Mouse (Mus musculus) liver, adult (tissue): ENCODE measurements around the gene Zbtb44.

Source experiments
- GATA4 ChIP-seq: IDR thresholded peaks from 2 replicates; pipeline ENCODE4 v1.6.1; 2014; ENCODE audit warnings: mild to moderate bottlenecking, low read length; ENCODE audit not compliant: insufficient replicate concordance

Gene Zbtb44

DNA sequence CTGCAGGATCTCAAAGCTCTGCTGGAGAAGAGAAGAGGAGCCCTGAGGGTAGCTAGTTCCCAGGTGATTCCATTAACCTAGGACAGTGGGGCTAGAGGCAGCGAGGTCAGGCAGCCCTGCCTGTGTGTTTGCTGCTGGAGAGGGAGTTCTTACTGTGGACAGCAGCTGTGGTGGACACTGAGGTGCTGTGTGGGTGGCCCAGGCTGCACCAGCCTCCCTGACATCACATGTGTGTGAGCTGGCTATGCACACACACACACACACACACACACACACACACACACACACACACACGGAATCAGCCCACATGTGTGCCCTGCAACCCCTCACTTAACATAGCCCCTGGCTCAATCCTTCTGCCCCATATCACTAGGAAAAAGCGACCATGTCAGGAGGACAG, 57.7 kb downstream of the Zbtb44 start:
- no peak for TF ChIP-seq GATA4

- no peak for TF ChIP-seq GATA4
Observed at GRCm38 (mm10) chr9:31088883-31089282, 58.4 kb downstream of the Zbtb44 start.

DNA sequence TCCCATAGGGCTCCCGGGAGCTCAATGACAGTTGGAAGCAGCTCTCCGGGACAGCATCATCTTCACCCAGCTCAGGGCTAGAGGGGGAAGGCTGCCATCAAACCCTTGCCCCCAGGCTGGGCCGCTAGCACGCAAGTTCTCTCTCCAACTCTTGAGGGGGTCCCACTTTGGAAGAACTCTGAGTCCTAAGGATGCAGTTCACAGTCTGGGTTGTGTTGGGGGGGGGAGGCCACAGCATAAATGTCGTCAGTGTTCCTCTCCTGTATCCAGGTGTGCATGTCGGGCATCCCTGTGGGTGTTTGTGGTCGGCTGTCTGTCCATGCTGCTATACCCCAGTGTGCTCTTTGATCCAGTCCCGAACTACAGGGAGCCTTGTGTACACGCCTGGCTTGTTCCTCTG, 59.1 kb downstream of the Zbtb44 start:
- TF ChIP-seq GATA4 = no peak

- no peak for TF ChIP-seq GATA4
Observed at GRCm38 (mm10) chr9:31090081-31091023, 59.9 kb downstream of the Zbtb44 start.

GRCm38 (mm10) chr9:31091162-31091581, 60.7 kb downstream of the Zbtb44 start:
- no peak for TF ChIP-seq GATA4

DNA sequence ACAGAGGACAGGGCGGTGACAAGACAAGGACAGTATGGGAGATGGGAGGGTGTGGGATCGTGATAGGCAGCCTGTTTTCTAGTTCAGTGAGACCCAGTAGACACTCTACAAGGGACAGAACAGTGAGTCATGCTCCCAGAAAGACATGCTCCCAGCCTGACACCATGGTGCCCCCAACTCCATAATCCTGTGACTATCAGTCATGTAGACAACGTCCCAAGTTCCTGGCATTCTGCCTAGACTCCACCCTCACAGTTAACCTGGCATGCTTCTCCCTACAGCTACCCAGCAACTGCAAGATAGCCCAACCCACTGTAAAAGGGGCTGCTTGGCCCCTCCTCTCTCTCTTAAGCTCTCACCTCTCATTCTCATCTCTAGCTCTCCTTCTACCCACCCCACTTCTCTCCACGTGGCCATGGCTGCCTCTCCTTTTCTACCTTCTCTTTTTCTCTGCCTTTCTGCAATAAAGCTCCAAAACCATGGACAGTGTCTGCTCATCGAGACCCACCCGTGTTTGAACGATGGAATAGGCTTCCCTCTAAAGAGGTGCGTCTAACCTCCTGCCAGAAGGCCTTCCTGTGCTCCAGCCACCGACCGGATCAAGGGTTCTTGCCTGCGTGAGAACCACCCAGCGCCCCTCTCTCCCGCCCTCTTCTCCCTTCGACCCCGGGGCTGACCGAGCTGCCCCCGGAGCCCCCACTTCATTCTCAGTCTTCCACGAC, 61.8 kb downstream of the Zbtb44 start:
- no peak for TF ChIP-seq GATA4

DNA sequence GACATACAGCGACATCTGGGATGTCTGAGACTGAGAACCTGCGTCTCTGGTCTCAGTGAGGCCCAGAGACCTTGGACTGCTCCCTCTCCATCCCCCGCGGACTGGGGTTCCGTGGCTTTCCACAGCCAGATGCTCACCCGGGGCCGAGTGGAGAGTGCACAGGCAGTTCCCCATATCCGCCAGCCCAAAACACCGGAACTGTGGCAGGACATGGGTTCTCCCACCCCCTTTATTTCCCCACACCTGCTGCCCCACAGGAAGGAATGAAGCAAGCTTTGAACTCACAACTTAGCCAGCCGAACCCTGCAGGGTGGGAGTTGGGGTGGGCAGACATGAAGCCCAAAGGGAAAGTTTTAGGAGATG, 62.4 kb downstream of the Zbtb44 start:
- no peak for TF ChIP-seq GATA4

GRCm38 (mm10) chr9:31097088-31098082, 66.9 kb downstream of the Zbtb44 start:
- TF ChIP-seq GATA4 = no peak

DNA sequence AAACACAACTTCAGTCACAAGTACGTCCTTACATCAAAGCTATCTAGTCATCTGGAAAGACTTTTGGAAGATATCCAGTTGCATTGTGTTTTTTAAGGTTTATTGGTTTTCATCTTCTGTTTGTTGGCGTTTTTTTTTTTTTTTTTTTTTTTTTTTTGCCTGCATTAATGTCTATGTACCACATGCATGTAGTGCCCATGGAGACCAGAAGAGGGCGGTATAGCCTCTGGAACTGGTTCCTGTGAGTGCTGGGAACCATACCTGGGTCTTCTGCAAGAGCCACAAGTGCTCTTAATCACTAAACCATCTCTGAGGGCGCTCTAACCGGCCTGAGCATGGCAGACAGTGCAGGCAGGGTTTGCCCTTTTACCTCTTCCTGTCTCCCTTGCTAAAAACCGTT, 67.7 kb downstream of the Zbtb44 start:
- no peak for TF ChIP-seq GATA4

- TF ChIP-seq GATA4 = no peak
Observed at GRCm38 (mm10) chr9:31108464-31108863, 78.0 kb downstream of the Zbtb44 start.

DNA sequence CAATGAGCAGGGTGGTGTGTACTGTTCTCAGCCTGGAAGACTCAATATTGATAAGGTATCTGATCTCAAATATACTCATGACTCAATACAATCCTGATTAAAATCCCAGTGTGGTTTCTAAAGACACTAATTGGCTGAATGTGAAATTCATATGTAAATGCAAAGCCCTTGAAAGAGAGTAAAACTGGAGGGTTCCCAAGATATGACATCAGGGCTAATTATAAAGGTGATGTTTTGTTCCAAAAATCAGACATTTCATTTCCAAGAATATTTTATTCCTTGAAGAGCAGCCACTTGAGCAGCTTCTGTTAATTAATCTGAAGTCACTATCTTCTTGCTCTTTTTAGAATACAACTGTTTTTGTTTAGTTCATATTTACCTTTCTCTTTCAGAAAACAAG, 85.1 kb downstream of the Zbtb44 start:
- TF ChIP-seq GATA4 = no peak

DNA sequence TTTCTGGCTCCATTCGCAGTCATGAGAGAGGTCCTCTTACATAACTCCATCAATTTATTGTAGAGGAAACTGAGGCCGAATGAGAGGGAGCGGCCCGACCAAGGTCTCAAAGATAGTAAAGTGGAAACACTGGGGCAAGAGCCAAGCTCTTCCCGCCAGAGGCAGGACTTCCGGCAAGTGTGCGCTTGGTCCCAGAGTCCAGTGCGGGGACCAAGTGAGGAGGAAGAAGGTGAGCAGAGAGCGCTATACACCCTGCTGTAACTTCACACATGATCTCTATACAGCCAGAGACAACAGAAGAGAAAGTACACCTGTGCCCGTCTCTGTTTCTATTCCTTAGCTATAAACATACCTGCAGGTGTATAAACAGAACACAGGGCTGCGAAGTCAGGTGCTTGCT, 86.6 kb downstream of the Zbtb44 start:
- TF ChIP-seq GATA4 = no peak

DNA sequence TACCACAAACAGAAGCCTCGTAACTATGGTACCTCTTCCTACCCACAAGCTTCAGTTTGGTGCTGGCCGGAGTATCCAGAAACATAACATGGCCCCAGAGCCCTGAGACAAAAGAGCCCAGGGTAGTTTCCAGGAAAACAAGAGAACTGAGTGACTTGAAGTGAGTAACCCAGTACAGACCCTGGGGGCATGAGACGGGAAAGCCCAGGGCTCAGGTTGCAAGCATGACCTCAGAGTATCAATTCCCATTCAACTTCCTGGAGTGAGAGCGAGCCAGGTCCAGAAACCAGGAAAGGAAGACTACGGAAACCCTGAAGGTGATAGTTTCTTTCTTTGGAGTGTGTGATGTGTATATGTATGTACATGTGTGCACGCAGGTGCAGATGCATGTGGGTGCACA, 87.0 kb downstream of the Zbtb44 start:
- no peak for TF ChIP-seq GATA4

GRCm38 (mm10) chr9:31118520-31119298, 88.3 kb downstream of the Zbtb44 start:
- no peak for TF ChIP-seq GATA4
